Mouse (Mus musculus): Measurements from ENCODE around the gene Gm20854.
"Not testable (repeated sequence)": the region's sequence is repeated elsewhere in the genome, so short reads cannot be mapped to it uniquely, and the experiment has no call there.

Gm20854 gene

DNA sequence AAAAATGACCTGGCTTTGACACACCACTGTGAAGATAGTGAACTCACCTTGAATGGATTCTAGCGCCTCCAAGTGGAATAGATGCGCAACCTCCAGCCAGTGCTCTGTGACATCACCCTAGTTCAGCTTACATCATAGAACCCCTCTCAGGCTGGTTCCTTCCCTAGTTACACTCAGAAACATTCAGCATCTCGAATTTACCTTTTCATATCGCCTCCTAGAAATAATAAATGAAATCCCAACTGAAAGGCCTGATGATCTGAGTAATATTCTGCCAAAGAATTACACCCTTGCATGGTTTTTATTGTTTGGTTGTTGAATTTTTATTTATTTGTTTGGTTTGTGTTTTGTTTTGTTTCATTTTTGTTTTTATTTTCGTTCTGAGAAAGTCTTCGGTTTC, at the start of gene Gm20854:
Gene Gm20854 (minus strand): TSS at position 101 of the 400 bp plus-strand sequence.
- DNase-seq (ENCODE audit: low read depth, low spot score), result not testable (repeated sequence)

Measured in telencephalon, adult 2 months (tissue).